Mouse (Mus musculus) layer of hippocampus, adult 2 months (tissue): ENCODE results near the gene Pkn3. TPM values are rescaled to one million over a fixed set of nuclear protein-coding genes. Genes with fewer than 3 reads are reported as not detected.
"Not testable (repeated sequence)": the region's sequence is repeated elsewhere in the genome, so short reads cannot be mapped to it uniquely, and the experiment has no call there.

Source experiments
- DNase-seq, 2 experiments: peaks; one replicate each; pipeline ENCODE4 v3.0.0; 2022; ENCODE audit warnings: low spot score in 2 of 2
- H3K27ac ChIP-seq: fragments of 200-600 bp; 2 replicates; pipeline ENCODE4 v1.8.1; 2022
- H3K4me3 ChIP-seq: fragments of 200-600 bp; 2 replicates; pipeline ENCODE4 v1.8.1; 2022; ENCODE audit warnings: mild to moderate bottlenecking
- CTCF ChIP-seq: fragments of 200-600 bp; conservative IDR thresholded peaks from 2 replicates; pipeline ENCODE4 v1.8.1; 2022; ENCODE audit warnings: antibody characterized with exemption, mild to moderate bottlenecking, moderate library complexity
- total RNA-seq, 2 experiments: library from RNA; stranded (reverse); gene quantifications; 2 replicates each; pipeline ENCODE4 v1.2.3; 2021

Gene Pkn3
- total RNA-seq, 2 experiments from 2014 or later = 1.7 to 2.1 TPM

DNA sequence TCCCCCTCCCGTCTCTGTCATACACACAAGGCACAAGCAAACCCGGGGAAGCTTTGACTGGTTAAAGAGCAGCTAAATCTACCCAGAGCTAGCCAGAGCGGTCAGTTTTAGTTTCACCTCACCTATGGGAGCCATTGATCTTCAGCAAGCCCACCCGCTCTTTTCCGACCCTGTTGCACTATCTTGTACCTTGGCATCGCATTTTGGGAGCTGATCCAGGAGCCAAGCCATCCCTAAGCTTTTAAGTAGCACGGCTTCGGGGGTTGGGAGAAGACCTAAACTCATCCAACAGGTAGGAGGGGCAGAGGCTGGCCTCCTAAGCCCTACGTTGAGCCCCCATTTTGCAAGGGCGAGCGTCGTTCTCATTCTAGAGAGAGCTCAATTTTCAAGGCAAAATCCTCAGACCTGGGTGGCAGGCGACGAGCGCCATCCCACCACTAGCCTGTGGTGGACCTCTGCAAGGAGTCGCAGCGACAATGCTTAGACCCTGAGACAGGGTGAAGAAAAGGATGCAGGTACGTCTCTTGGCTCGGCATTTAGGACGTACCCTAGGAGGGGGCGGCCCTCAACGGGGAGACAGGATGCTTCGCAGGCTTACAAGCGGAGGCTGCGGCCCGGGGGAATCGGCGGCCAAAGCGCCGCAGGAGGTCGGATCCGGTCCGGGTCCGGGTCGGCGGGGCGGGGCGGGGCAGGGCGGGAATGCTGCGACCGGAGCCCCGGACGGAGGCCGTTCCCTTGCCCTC, 46.4 kb downstream of the Pkn3 start:
- peak overlapping the region; percentile 97 for H3K27ac ChIP-seq
- peak in 1 of 2 experiments; percentile 26 for DNase-seq
- peak overlapping the region; percentile 88 for H3K4me3 ChIP-seq
- TF ChIP-seq CTCF = no peak

DNA sequence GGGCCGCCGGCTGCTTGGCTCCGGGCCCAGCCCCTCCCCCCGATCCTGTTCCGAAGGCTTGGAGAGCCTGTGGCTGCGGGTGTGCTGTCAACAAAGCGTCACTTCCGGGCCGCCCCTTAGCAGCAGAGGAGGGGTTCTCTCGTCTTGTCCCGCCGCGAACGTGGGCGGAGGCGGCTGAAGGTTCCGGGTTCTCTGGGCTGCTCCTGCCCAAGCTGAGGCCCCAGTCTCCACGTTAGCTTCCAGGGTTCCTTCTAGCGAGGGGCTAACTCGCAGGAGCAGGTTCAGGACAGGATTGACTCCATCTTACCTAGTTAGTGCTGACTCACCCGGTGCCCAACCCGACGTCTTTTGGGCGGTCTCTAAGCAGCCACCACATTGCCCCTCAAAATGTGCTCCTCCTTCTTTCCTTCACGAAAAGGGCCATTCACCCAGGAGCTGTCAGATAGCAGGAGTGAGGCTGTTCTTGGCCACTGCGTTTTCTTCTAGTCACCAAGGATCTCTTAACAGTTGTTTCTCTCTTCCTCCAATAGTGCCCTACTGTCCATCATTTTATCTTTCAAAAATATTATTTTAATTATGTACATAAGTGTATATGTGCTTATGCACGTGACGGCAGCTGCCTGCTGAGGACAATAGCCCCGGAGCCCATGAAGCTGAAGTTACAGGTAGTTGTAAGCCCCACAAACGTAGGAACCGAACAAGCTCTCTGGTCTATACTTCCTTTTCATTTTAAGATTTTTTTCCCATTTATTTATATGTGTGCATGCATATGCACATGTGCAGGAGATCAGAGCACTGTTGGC, 47.2 kb downstream of the Pkn3 start, which contains the start of gene Zer1:
TSS of gene Zer1 (minus strand) at position 114 of the 803 bp plus-strand sequence.
- TF ChIP-seq CTCF = no peak
- H3K27ac ChIP-seq = peak within 1 kb of the TSS; percentile 97
- peak within 1 kb of the TSS; percentile 88 for H3K4me3 ChIP-seq
- DNase-seq = peak; percentile 93 to 96

DNA sequence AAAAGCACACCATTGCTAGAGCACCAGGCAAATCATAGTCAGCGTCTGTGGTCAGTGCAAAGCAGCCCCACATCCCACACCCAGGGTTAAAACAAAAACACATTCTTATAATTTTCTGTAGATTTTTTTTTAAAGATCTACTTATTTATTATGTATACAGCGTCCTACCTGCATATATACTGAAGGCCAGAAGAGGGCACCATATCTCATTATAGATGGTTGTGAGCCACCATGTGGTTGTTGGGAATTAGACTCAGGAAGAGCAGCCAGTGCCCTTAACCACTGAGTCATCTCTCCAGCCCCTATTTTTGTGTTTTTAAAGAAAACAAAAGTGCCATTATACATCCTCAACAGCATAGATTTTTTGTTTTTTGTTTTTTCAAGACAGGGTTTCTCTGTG, 51.3 kb downstream of the Pkn3 start:
- Histone ChIP-seq H3K27ac (no peak overlapping the region), H3K4me3 (no peak overlapping the region)
- TF ChIP-seq CTCF = peak; percentile 87
- DNase-seq = peak; percentile 31 to 55

DNA sequence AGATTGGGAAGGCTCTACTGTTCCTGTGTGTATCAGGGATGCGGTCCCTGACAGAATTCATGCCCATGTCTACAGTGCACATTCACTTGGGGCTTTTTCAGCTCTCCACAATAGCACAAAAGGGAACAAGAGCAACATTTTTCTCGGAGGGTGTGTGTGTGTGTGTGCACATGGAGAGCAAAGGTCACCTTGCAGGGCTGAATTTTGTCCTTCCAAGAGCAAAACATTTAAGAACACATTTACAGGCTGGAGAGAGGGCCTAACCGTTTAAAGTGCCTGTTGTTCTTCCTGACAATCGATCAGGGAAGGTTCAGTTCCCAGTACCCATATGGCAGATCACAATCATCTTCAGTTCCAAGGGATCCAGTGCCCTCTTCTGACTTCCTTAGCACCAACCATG, 52.7 kb downstream of the Pkn3 start:
- no peak for TF ChIP-seq CTCF
- DNase-seq = no peak
- Histone ChIP-seq H3K27ac (no peak overlapping the region), H3K4me3 (no peak overlapping the region)

DNA sequence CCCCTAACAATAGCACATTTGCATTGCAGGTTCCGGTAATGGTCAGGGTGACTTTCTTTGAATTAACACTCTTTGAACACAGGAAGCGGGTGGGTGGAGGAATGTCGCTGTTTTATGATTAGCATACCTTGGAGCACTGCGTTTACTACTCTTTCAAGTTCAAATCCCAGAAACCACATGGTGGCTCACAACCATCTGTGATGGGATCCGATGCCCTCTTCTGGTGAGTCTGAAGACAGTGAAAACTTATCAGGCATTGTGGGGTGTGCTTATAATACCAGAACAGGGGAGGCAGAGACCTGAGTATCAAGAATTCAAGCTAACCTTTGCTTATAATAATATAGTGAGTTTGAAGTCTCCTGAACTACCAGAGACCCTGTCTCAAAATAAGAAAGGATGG, 53.8 kb downstream of the Pkn3 start:
- peak; percentile 57 for TF ChIP-seq CTCF
- not testable (repeated sequence) for DNase-seq, H3K4me3 ChIP-seq, H3K27ac ChIP-seq

DNA sequence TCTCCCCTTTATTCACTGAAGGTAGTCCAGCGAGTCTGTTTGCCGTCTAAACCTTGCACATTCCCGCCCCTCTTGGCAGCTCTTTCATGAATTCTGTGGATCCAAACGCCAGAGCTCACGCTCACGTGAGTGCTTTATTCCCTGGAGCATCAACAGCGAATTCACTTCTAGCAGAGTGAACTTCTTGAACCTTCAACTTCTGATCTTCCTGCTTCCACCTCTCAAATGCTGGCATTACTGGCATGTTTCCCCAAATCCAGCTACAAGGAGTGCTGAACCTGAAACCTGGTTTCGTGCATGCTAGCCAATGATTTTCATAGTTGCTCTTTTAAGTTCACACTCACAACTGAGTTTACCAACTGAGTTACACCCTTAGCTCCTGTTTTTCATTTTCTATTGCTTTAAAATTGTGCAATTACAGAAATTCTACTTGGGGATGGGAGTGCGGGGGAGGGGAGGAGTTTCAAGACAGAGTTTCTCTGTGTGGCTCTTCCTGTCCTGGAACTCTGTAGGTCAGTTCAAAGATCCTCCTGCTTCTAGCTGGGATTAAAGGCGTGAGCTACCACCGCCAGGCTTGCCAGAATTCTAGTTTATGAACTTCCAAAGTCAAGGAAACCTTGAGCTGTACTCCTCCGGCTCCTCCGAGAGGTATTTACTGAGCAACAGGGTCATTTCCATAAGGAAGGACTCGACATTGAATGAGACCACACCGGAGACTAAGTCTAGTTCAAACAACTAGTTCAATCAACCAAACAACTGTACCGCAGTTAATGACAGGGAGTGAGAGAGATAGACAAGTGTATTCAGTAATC, 55.5 kb downstream of the Pkn3 start:
- Histone ChIP-seq H3K27ac (peak overlapping the region; percentile 92), H3K4me3 (peak overlapping the region; percentile 89)
- TF ChIP-seq CTCF = no peak
- DNase-seq = no peak

DNA sequence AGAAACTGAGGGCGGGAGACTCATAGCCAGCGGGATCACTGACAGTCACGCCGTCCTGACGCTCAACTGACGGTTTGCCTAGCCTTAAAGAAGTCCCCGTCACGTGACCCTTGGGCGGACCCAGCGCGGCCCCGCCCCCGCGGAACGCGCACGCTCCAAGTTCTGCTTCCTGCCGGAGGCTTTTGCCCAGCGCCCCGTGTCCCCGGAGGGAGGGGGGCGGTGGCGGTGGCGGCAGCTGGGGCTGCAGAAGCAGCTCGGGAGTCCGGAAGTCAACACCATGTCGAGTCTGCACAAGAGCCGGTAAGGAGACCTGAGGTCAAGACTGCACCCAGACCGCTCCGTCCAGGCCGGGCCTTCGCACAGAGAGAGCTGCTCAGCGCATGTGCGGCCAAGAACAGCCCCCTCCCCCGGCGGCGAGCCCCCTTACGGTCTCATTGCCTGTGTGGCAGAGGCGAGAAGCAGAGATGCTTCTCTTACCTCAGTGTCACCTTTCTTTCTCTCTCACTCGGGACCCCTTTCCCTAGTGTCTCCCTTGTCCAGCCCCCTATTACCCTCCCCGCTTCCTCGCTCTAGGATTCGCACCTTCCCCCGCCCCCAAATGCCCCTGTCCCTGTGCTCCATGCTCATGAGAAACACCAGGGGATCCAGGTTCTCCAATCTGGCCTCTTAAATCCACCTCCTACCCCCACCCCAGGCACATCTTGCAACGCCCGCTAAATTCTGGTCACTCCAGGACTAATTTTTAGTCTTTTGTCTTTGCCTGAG, 56.3 kb downstream of the Pkn3 start, which contains the start of gene Tbc1d13:
TSS of gene Tbc1d13 (plus strand) at position 134 of the 765 bp plus-strand sequence.
- no peak for TF ChIP-seq CTCF
- peak within 1 kb of the TSS; percentile 89 for H3K4me3 ChIP-seq
- peak within 1 kb of the TSS; percentile 92 for H3K27ac ChIP-seq
- peak; percentile 97 for DNase-seq

DNA sequence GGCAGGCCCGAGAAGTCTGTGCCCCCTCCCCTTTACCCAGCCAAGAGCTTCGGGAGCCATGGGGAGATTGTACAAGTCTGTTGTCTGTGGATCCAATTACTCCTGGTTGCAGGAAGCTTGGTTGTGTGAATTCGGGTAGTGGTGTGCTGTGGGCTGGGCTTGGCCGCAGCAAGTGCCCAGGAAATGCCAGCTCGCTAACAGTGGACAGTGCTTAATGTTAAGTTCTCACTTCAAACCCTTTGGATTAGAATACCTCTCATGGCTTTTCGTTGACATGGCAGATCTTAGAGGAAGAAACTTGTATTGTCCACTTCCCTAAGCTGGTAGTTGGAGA, 56.9 kb downstream of the Pkn3 start:
- TF ChIP-seq CTCF = no peak
- Histone ChIP-seq H3K4me3 (peak overlapping the region; percentile 89), H3K27ac (peak overlapping the region; percentile 92)
- DNase-seq = no peak

DNA sequence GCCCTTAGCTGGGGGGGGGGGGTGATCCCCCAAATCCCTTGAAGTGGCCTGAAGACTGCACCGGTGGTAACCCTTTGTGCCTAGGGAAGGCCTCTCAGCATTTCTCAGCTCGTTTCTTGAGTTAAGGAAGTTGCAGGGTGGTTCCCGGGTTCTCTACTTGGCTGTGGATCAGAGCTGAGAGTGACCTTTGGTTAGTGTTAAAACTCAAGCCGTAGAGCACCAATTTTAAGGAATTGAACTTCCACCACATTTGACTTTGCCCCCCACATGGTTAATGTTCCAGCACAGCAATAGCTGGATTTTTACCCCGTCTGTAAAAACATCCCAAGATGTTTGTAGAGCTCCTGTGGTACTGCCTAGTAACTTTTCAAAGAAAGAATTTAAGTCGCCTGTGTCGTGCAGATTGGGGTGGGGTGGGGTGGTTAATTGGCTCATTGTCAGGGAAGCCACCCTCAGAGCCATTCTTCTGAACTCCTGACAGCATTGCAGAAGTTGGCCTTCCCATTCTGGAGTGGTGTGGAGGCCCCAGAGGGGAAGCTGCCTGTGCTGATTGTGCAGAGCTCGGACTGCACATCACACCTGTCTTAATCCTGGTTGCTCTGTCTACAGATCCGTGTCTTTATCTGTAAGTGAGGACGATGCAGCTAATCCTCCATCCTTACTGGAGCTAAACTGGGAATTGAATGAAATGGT, 57.6 kb downstream of the Pkn3 start:
- no peak for TF ChIP-seq CTCF
- Histone ChIP-seq H3K27ac (peak overlapping the region; percentile 92; the same call in 1 of the 2 replicates), H3K4me3 (peak overlapping the region; percentile 89)
- DNase-seq = no peak

DNA sequence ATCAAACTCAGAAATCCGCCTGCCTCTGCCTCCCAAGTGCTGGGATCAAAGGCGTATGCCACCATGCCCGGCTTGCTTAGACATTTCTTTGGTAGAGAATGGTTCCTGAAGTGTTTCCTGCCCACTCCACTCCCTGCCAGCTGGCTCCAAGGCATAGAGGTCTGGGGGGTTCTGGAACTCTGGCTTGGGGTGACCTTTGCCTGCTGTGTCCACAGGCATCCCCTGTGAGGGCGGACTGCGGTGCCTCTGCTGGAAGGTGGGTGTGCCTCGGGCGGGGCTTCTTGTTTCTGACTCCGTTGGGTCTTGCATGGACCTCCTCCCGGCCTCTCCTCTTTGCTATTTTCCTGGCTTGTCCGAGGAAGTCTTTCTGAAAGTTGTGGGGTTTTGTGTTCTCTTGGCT, 59.0 kb downstream of the Pkn3 start:
- DNase-seq = no peak
- Histone ChIP-seq H3K4me3 (no peak overlapping the region), H3K27ac (no peak overlapping the region)
- no peak for TF ChIP-seq CTCF

DNA sequence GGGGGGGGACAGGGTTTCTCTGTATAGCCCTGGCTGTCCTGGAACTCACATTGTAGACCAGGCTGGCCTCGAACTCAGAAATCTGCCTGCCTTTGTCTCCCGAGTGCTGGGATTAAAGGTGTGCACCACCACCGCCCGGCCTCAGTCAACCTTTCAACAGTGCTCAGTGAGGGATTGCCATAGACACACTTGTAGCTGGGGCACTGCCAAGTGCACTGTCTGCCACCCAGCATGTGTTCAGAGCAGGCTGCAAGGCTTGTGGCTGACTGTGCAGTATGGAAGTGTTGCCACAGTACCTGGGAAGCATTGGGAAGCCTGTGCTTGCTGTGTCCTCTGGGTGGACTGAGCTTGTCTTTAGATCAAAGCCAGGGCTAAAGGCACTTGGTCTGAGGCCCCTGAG, 62.5 kb downstream of the Pkn3 start:
- peak in 1 of 2 experiments; percentile 36 for DNase-seq
- not testable (repeated sequence) for H3K4me3 ChIP-seq, H3K27ac ChIP-seq

Other genes starting within 250 kb of the Pkn3 start
- 1 to 10 TPM; 7.9 to 10.0 TPM for gene Cercam, start 208.5 kb upstream of the Pkn3 start, total RNA-seq
- gene Odf2, start 188.5 kb upstream of the Pkn3 start, total RNA-seq = 100 to 1,000 TPM; 113 to 127 TPM
- gene Gle1, start 142.3 kb upstream of the Pkn3 start, total RNA-seq = 10 to 100 TPM; 48.0 to 48.9 TPM
- gene Sptan1, start 112.1 kb upstream of the Pkn3 start, total RNA-seq = 100 to 1,000 TPM; 879 to 882 TPM
- 10 to 100 TPM; 37.3 to 37.4 TPM for gene Wdr34, start 28.8 kb upstream of the Pkn3 start, total RNA-seq
- 100 to 1,000 TPM; 171 to 197 TPM for gene Set, start 20.3 kb upstream of the Pkn3 start, total RNA-seq
- gene Zdhhc12, start 16.0 kb downstream of the Pkn3 start, total RNA-seq = 1 to 10 TPM; 7.6 to 9.1 TPM
- gene Zer1, start 46.9 kb downstream of the Pkn3 start, total RNA-seq = 100 to 1,000 TPM; 197 to 199 TPM
- 10 to 100 TPM; 54.7 to 55.7 TPM for gene Tbc1d13, start 56.1 kb downstream of the Pkn3 start, total RNA-seq
- 10 to 100 TPM; 17.6 to 24.1 TPM for gene Endog, start 93.8 kb downstream of the Pkn3 start, total RNA-seq
- 10 to 100 TPM; 35.4 to 40.0 TPM for gene Spout1, start 100.8 kb downstream of the Pkn3 start, total RNA-seq
- 10 to 100 TPM; 15.7 to 17.0 TPM for gene Kyat1, start 128.2 kb downstream of the Pkn3 start, total RNA-seq
- 10 to 100 TPM; 56.8 to 59.3 TPM for gene Lrrc8a, start 160.0 kb downstream of the Pkn3 start, total RNA-seq
- gene Gm28035, start 162.9 kb downstream of the Pkn3 start, total RNA-seq = 10 to 100 TPM in 1 of 2 experiments, 1 to 10 TPM in 1; 8.7 to 10.9 TPM
- 10 to 100 TPM; 21.5 to 22.2 TPM for gene Phyhd1, start 188.5 kb downstream of the Pkn3 start, total RNA-seq
- not detected for gene Gm28038, start 203.4 kb downstream of the Pkn3 start, total RNA-seq
- gene Dolk, start 208.7 kb downstream of the Pkn3 start, total RNA-seq = 10 to 100 TPM; 22.1 to 22.2 TPM
- gene Nup188, start 208.7 kb downstream of the Pkn3 start, total RNA-seq = 10 to 100 TPM; 19.0 to 25.9 TPM